Mouse (Mus musculus): ENCODE measurements around the gene Galp. TPM values are rescaled to one million over a fixed set of nuclear protein-coding genes. Genes with fewer than 3 reads are reported as not detected.
A peak's percentile ranks its signal among the peaks of the same experiment; 100 is the strongest.
"Not testable (repeated sequence)": the region's sequence is repeated elsewhere in the genome, so short reads cannot be mapped to it uniquely, and the experiment has no call there.

Galp gene
- polyA plus RNA-seq, 1 experiment = not detected

DNA sequence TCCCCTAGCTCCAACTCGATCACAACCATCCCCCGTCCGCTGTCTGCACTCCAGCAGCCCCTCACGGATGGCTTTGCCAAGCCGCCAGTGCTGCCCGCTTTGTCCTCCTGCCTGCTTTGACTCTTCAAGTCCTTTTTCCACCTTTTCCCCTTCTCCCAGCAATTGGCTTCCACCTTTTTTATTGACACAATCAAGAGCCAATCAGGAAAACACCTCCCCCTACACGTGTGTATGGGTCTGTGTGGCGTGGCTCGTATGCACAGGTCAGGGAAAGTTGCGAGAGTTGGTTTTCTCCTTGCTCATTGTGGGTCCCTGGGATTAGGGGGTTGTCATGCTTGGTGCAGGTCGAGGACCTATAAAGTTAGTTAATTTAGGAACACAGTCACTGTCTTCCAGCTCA is 42.9 kb downstream of the Galp start:
- WGBS = 48% methylated on average over 11 of the region's 11 CpGs
- no peaks in the 10 kb centered on the region for H3K4me1 ChIP-seq (ENCODE audit: control insufficient read depth, insufficient read depth, low read length)
- H3K27ac ChIP-seq (ENCODE audit: insufficient read depth, low read length) = no peak overlapping the region
- H3K4me3 ChIP-seq (replicated peaks; ENCODE audit: insufficient read depth, low read depth, low read length) = no peak overlapping the region
- DNase-seq = peak in 1 of 2 experiments; percentile 8
- no peaks in the 10 kb centered on the region for H3K27me3 ChIP-seq (ENCODE audit: control insufficient read depth, insufficient read depth, low read length)
- TF ChIP-seq POLR2A (IDR thresholded peaks at IDR 0.05; ENCODE audit: borderline replicate concordance, insufficient read depth, low read length) (no peak), CTCF (IDR thresholded peaks at IDR 0.05; ENCODE audit: borderline replicate concordance, insufficient read depth, low read depth, low read length) (no peak)

GRCm38 (mm10) chr7:6240841-6241425 is 44.0 kb downstream of the Galp start:
- peak; percentile 56 for TF ChIP-seq CTCF (IDR thresholded peaks at IDR 0.05; ENCODE audit: borderline replicate concordance, insufficient read depth, low read depth, low read length)
- DNase-seq = peak; percentile 31 to 37
- H3K27me3 ChIP-seq (ENCODE audit: control insufficient read depth, insufficient read depth, low read length); H3K4me1 ChIP-seq (ENCODE audit: control insufficient read depth, insufficient read depth, low read length); H3K4me3 ChIP-seq (replicated peaks; ENCODE audit: insufficient read depth, low read depth, low read length); H3K27ac ChIP-seq (ENCODE audit: insufficient read depth, low read length): not testable (repeated sequence)
- 27% methylated on average over 1 of the region's 1 CpGs for WGBS

DNA sequence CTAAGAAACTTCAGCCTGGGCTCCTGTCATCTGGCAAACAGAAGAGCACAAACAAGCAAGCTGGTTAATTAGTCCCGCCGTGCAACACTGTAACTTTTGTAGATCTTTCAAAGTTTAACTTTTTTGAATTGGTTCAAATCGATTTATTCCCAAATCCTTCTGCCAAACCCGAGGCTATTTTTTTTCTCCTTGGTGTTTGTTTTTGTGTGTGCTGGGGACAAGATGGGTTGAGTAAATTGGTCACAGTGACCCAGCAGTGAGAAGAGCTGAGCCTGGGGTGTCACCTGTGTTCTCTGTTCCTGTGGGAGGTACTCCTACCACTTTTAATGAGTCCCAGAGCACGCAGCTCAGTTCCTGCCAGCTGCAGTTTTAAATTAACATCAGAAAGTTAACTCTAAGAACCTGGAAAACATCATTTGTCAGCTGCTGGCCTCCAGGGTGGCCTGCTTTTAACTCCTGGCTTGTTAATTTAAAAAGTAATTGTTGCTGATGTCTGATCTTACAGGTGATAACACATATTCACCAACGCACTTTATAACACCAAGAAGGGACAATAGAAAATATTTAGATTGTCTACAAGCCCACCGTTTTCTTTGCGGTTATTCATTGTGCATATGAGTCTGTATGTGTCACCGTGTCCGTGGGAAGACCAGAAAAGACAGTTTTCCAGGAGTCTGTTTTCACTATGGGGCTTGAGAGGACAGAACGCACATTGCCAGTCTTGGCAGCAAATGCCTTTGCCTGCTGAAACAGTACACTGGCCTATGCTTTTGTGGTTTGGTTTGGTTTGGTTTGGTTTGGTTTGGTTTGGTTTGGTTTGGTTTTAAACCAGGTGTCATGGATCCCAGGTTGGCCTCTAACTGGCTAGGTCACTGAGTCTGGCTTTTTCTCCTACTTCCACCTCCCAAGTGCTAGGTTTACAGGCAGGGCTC is 47.7 kb downstream of the Galp start:
- Histone ChIP-seq H3K4me1 (ENCODE audit: control insufficient read depth, insufficient read depth, low read length) (no peaks in the 10 kb centered on the region), H3K4me3 (replicated peaks; ENCODE audit: insufficient read depth, low read depth, low read length) (no peak overlapping the region), H3K27ac (ENCODE audit: insufficient read depth, low read length) (no peak overlapping the region), H3K27me3 (ENCODE audit: control insufficient read depth, insufficient read depth, low read length) (no peaks in the 10 kb centered on the region)
- 57% methylated on average over 11 of the region's 11 CpGs for WGBS
- no peak for TF ChIP-seq POLR2A (IDR thresholded peaks at IDR 0.05; ENCODE audit: borderline replicate concordance, insufficient read depth, low read length)
- TF ChIP-seq CTCF (IDR thresholded peaks at IDR 0.05; ENCODE audit: borderline replicate concordance, insufficient read depth, low read depth, low read length) = no peak
- DNase-seq = no peak

DNA sequence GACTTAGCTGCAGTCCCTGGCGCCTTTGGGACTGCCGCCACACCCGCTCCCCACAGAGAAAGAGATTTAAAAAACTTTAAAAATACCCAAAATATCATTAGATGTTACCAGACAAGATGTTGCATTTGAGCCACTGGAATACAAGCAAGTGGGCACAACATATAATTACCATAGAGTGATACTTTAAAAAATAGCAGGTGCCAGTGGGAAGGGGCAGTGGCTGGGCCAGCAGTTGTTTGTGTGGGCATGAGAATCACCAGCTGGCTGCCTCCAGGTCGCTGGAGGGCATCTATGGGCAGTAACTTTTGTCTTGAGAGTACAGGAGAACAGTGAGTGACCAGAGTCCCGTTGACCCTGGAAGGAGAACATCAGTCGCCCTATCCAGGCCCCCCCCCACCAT is 55.5 kb downstream of the Galp start, which contains the start of gene Epp13:
Gene Epp13 (plus strand): TSS at position 301 of the 400 bp plus-strand sequence.
- H3K27me3 ChIP-seq (ENCODE audit: control insufficient read depth, insufficient read depth, low read length) = no peaks in the 10 kb centered on the region
- TF ChIP-seq CTCF (IDR thresholded peaks at IDR 0.05; ENCODE audit: borderline replicate concordance, insufficient read depth, low read depth, low read length) = no peak
- WGBS = 78% methylated on average over 6 of the region's 6 CpGs
- no peak within 1 kb of the TSS for H3K4me3 ChIP-seq (replicated peaks; ENCODE audit: insufficient read depth, low read depth, low read length)
- no peaks in the 10 kb centered on the region for H3K4me1 ChIP-seq (ENCODE audit: control insufficient read depth, insufficient read depth, low read length)
- no peak within 1 kb of the TSS for H3K27ac ChIP-seq (ENCODE audit: insufficient read depth, low read length)
- no peak for DNase-seq

DNA sequence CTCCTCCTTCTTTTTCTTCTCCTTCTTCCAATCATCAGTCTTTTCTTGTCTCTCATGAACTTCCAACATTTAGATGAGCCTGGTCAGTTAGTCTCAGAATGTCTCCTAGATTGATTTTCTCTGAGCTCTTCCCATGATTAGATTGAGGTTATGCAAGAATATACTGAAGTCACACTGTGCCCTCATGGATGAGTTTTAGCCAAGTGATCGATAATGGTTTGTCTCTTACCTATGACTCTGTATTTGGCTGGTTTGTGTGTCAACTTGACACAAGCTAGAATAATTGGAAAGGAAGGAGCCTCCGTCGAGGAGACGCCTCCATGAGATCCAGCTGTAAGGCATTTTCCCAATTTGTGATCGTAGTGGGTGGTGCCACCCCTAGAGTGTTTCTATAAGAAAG is 57.6 kb downstream of the Galp start:
- 91% methylated on average over 5 of the region's 5 CpGs for WGBS
- H3K4me1 ChIP-seq (ENCODE audit: control insufficient read depth, insufficient read depth, low read length) = no peaks in the 10 kb centered on the region
- TF ChIP-seq POLR2A (IDR thresholded peaks at IDR 0.05; ENCODE audit: borderline replicate concordance, insufficient read depth, low read length) (no peak), CTCF (IDR thresholded peaks at IDR 0.05; ENCODE audit: borderline replicate concordance, insufficient read depth, low read depth, low read length) (no peak)
- DNase-seq = no peak
- H3K27ac ChIP-seq (ENCODE audit: insufficient read depth, low read length) = no peak overlapping the region
- no peak overlapping the region for H3K4me3 ChIP-seq (replicated peaks; ENCODE audit: insufficient read depth, low read depth, low read length)
- no peaks in the 10 kb centered on the region for H3K27me3 ChIP-seq (ENCODE audit: control insufficient read depth, insufficient read depth, low read length)

DNA sequence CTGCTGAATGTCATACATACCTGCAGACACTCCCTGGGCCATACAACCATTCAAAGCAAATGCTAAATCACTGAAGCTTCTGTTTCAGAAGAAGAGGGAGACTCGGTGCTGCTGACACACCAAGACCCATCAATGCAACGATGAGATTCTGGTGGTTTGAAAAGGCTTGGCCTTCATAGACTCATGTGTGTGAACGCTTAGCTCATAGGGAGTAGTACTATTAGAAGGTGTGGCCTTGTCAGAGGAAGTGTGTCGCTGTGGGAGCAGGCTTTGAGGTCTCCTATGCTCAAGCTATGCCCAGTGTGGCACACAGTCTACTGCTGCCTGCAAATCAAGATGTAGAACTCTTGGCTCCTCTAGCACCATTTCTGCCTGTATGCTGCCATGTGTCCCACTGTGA is 60.5 kb downstream of the Galp start:
- Histone ChIP-seq H3K4me1 (ENCODE audit: control insufficient read depth, insufficient read depth, low read length) (no peaks in the 10 kb centered on the region), H3K27me3 (ENCODE audit: control insufficient read depth, insufficient read depth, low read length) (no peaks in the 10 kb centered on the region), H3K27ac (ENCODE audit: insufficient read depth, low read length) (no peak overlapping the region), H3K4me3 (replicated peaks; ENCODE audit: insufficient read depth, low read depth, low read length) (no peak overlapping the region)
- DNase-seq = no peak
- no peak for TF ChIP-seq CTCF (IDR thresholded peaks at IDR 0.05; ENCODE audit: borderline replicate concordance, insufficient read depth, low read depth, low read length)
- no peak for TF ChIP-seq POLR2A (IDR thresholded peaks at IDR 0.05; ENCODE audit: borderline replicate concordance, insufficient read depth, low read length)
- WGBS = 74% methylated on average over 4 of the region's 4 CpGs

DNA sequence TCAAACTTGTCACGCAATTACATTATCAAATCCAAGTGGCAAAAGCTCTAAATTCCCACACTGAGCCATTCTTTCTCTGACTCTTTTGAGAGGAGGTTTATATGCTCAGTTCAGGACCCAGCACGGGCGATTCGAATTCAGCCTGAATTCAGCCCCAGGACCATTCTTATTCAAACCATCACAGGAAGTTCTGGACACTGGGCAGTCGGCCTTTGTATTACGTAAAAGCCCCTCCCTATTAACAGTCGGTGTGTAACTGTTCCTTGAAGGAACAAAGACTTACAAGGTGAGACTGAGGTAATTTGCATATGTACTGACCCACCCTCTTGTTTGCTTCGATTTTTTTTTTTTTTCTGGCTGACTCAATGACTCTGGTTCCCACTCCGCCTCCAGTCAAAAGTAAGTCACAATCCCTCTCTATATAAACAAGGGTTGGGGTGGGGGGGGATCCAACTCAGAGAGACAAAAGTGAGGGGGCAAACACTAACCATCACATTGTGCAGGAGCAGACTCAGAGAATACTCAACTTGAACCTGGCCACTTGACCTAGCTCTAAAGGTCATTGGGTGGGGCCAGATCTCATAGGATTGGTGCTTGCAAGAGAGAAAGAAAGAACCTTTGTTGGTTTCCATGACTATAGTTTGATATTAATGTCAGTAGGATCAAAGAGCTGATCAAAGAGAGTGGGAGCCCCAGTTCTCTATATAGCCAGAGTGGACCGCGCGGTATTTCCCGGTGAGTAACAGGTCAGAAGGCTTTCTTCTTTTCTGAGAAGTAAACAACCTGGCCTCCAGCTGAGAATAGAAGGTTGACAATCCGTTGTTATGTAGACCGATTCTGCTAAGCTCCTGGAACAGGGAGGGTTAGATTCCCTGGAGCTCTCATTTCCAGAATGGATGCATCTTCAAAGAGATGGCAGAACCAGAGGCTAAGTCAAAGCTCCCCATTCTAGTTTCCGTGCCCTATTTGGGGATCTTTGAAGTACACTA is 61.6 kb downstream of the Galp start:
- 28% methylated on average over 16 of the region's 16 CpGs for WGBS
- Histone ChIP-seq H3K4me1 (ENCODE audit: control insufficient read depth, insufficient read depth, low read length) (no peaks in the 10 kb centered on the region), H3K4me3 (replicated peaks; ENCODE audit: insufficient read depth, low read depth, low read length) (no peak overlapping the region), H3K27me3 (ENCODE audit: control insufficient read depth, insufficient read depth, low read length) (no peaks in the 10 kb centered on the region), H3K27ac (ENCODE audit: insufficient read depth, low read length) (no peak overlapping the region)
- no peak for TF ChIP-seq CTCF (IDR thresholded peaks at IDR 0.05; ENCODE audit: borderline replicate concordance, insufficient read depth, low read depth, low read length)
- TF ChIP-seq POLR2A (IDR thresholded peaks at IDR 0.05; ENCODE audit: borderline replicate concordance, insufficient read depth, low read length) = no peak
- no peak for DNase-seq

DNA sequence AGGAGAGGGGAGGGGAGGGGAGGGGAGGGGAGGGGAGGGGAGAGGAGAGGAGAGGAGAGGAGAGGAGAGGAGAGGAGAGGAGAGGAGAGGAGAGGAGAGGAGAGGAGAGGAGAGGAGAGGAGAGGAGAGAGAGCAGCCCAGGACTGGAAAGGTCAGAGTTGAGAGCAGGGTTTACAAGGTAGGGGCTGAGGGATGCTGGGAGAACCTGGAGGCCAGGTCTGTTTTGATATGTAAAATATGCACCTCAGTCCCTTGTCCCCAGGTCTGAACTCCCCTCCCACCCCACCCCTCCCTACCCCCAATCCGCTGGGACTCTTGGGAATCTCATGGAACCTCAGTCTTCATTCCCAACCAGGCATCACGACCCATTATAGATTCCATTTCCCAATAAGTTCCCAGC is 63.1 kb downstream of the Galp start:
- H3K4me1 ChIP-seq (ENCODE audit: control insufficient read depth, insufficient read depth, low read length); H3K4me3 ChIP-seq (replicated peaks; ENCODE audit: insufficient read depth, low read depth, low read length); H3K27ac ChIP-seq (ENCODE audit: insufficient read depth, low read length); DNase-seq; H3K27me3 ChIP-seq (ENCODE audit: control insufficient read depth, insufficient read depth, low read length): not testable (repeated sequence)
- 47% methylated on average over 2 of the region's 2 CpGs for WGBS

Data from cerebellum, adult 2 months (tissue).